Mouse (Mus musculus) cerebellum, adult 11-12 months (tissue): ENCODE results near the gene Abca7.
"Not testable (repeated sequence)": the region's sequence is repeated elsewhere in the genome, so short reads cannot be mapped to it uniquely, and the experiment has no call there.

Experiments used
- DNase-seq: peaks from one replicate; pipeline ENCODE4 v3.0.0; 2022

The Abca7 gene

GRCm38 (mm10) chr10:80050885-80051617 lies 54.8 kb downstream of the Abca7 start:
- no peak for DNase-seq

GRCm38 (mm10) chr10:80051618-80052373 lies 55.5 kb downstream of the Abca7 start:
- DNase-seq, result no peak

- DNase-seq, result no peak
These were observed 56.1 kb downstream of the Abca7 start for GRCm38 (mm10) chr10:80052374-80052764.

- peak; percentile 100 for DNase-seq
These were observed 57.0 kb downstream of the Abca7 start for GRCm38 (mm10) chr10:80053259-80053780.

GRCm38 (mm10) chr10:80053831-80054815 lies 57.8 kb downstream of the Abca7 start:
- peak; percentile 77 for DNase-seq

GRCm38 (mm10) chr10:80054911-80055310 lies 58.6 kb downstream of the Abca7 start:
- not testable (repeated sequence) for DNase-seq

- DNase-seq, result no peak
These were observed 59.1 kb downstream of the Abca7 start for GRCm38 (mm10) chr10:80055364-80055763.

- no peak for DNase-seq
These were observed 59.6 kb downstream of the Abca7 start for GRCm38 (mm10) chr10:80055891-80056290.

- DNase-seq, result no peak
These were observed 60.2 kb downstream of the Abca7 start for GRCm38 (mm10) chr10:80056506-80056905.

- no peak for DNase-seq
These were observed 60.8 kb downstream of the Abca7 start for GRCm38 (mm10) chr10:80056976-80057682.

- DNase-seq, result no peak
These were observed 61.5 kb downstream of the Abca7 start for GRCm38 (mm10) chr10:80057683-80058326.

GRCm38 (mm10) chr10:80063104-80063503 lies 66.8 kb downstream of the Abca7 start:
- DNase-seq, result no peak

GRCm38 (mm10) chr10:80063877-80064650 lies 67.8 kb downstream of the Abca7 start:
- no peak for DNase-seq
